Mouse (Mus musculus): ENCODE results near the gene Flot1.

Gene Flot1

DNA sequence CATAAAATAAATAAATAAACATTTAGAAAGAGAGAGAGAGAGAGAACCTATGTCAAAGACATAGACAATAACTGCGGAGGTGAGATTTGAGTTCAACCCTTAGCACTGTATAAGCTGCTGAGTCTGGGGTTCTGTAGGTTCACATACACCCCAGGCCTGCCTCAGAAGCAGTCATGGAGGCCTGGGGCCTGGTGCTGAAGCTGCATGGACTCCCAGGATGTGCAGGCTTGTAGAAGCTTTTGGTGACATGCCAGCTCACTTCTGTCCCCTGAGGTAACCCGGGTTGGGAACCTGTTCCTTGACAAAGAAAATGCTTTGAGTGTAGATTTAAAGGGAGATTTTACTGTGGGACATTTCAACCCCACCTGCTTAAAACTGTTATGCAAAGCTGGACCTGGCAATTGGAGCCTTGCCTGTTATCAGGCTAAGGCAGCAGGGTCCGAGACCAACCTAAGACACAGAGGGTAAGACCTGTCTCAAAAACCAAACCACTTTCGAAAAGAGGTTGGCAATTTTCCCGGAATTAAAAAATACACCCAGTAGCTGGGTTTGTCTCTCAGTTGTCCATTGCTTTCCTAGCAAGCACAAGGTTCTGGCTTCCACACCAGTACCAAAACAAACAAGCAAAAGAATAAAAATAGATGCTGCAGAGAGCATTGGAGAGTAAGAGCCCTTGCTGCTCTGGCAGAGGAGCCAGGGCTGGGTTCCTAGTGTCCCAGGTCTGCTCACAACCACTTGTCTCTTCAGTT lies 12.0 kb upstream of the Flot1 start:
- DNase-seq (ENCODE audit: low spot score in 2 of 2): no peak

DNA sequence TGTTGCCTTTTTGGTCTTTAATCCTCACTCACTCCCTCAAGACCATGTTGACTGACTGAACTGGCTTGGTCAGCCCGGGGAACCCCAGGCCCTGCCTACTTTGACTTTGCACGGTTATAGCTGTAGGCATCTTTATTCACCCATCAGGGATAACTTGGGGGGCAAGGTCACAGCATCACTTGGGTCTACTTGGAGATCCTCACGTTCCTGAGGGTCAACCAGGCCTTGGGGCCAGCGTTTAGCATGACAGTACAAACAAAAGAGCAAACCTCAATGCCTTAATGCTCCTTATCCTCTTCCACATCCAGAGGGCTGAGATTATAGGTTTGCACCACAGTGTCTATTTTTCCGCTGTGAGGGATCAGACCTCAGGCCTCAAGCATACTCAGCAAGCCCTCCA lies 10.7 kb upstream of the Flot1 start:
- no peak for DNase-seq (ENCODE audit: low spot score in 2 of 2)

DNA sequence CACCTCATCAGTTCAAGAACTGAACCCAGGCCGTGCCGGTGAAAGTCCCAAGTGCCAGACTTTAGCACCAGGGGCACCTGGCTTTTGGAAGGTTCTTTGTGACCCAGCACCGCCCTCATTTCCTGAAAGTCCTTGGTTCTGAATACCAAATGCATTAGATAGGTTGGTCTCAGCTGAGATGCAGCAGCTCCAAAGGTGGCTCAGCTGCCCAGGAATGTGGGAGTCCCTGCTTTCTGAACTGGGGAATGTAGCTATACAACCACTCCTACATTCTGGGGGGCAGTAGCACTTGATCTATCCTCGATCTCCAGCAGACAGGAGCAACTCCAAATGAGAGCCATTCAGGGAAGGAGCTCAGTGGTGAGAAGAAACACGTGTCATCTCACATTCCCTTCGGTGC lies 10.3 kb upstream of the Flot1 start:
- DNase-seq (ENCODE audit: low spot score in 2 of 2): no peak

GRCm38 (mm10) chr17:35813245-35813647 lies 9.8 kb upstream of the Flot1 start:
- DNase-seq (ENCODE audit: low spot score in 2 of 2): peak; percentile 89 to 94

DNA sequence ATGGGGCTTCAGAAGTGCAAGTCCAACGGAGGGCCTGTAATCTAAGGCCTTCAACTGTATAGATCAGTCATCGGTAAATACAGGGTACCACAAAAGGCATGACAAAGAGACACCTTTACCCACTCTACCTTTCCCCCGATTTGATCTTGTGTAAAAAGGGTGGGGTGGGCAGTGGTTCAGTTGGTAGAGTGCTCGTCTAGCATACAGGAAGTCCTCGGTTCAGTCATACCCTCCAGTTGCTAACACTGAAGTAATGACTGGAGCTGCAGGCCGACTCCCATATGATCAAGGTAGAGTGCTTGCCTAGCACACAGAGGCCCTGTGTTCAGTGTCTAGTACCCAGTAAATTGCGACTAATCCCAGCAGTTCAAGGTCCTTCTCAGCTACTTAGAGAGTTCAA lies 9.4 kb upstream of the Flot1 start:
- no peak for DNase-seq (ENCODE audit: low spot score in 2 of 2)

- no peak for DNase-seq (ENCODE audit: low spot score in 2 of 2)
Measured at GRCm38 (mm10) chr17:35814678-35815077, 8.4 kb upstream of the Flot1 start.

DNA sequence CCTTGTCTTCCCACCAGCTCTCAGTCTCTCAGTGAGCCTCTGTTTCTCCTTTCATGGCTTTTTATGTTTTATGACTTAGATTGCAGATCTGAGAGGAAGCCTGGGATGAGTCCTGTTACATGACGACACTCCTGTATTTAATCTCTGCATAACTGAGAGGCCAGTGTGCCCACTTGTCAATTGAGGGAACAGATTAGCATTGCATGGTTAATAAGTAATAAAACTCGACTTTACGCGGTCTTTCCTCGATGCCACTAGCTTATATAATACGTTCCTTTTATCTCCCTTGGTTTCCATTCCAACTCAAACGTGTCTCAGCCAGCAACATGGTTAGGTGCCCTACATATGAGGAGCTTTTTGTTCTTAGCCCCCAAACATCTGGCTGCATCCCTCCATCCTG lies 7.2 kb upstream of the Flot1 start:
- DNase-seq (ENCODE audit: low spot score in 2 of 2): no peak

GRCm38 (mm10) chr17:35816686-35817085 lies 6.3 kb upstream of the Flot1 start:
- DNase-seq (ENCODE audit: low spot score in 2 of 2): no peak

DNA sequence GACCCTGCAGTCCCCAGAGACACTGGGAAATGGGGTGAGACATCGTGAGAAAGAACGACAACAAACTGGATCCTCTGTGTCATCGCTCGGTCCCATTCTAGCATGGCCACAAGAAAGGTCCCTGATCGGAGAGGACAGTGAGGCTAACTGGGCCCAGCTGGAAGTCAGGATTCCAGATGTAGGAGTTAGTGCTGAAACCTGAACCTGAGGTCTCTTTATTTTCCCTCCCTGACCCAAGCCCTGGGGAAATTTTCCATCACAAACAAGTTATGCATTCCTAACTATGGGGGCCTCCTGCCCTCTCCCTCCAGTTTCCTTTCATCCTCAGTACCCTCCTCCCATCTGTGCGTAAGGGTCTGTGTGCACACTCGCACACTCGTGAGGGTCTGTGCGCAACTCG lies 5.8 kb upstream of the Flot1 start:
- DNase-seq (ENCODE audit: low spot score in 2 of 2): no peak

DNA sequence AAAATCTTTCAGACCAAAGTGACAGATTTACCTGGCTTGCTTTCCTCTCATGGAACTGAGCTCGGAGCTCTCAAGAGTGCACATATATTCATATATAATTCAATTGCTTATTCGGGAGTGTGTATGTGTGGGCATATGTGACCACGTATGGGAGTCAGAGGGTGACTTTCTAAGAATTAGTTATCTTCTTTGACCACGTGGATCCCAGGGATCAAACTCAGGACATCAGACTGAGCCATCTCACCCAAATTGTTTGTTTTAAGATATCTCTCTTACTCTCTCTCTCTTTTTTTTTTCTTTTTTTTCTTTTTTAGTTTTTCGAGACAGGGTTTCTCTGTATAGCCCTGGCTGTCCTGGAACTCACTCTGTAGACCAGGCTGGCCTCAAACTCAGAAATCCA lies 2.9 kb upstream of the Flot1 start:
- no peak for DNase-seq (ENCODE audit: low spot score in 2 of 2)

GRCm38 (mm10) chr17:35821439-35822430 lies 1.3 kb upstream of the Flot1 start, which contains the start of gene Ier3:
TSS of gene Ier3 (plus strand) at chr17:35821684.
- peak; percentile 89 to 90 for DNase-seq (ENCODE audit: low spot score in 2 of 2)

DNA sequence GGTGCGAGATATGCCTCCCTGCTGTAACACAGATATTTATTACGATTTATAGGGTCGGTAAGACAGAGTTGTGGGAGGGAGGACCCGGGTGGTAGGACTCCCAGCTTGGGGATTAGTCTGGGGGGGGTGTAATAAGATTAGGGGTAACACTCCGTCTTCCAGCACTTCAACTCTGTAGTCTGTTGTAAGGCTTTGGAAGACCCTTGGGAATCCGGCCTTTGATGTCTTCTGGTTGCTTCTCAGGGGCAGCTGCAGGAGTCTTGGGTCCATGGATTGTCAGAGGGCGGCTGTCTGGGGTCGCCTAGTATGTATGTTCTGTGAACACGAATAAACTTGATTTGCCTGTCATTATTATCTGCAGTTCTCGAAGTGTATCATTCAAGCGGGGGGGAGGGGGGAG lies 466 bp upstream of the Flot1 start:
- DNase-seq (ENCODE audit: low spot score in 2 of 2): no peak

DNA sequence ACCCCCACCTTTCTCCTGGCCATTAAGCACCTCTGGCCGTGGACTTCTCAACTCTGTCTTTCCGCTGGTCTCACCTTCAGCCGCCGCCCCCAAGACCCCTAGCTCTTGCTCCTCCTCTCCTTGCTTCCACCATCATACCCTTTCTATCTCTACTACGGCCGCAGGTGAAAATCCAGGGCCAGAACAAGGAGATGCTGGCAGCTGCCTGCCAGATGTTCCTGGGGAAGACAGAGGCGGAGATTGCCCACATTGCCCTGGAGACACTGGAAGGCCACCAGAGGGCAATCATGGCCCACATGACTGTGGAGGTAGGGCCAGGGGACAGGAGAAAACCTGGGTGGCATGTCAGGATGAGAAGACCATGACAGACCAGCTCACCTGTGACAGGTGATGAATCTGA lies 1.4 kb downstream of the Flot1 start:
- no peak for DNase-seq (ENCODE audit: low spot score in 2 of 2)

DNA sequence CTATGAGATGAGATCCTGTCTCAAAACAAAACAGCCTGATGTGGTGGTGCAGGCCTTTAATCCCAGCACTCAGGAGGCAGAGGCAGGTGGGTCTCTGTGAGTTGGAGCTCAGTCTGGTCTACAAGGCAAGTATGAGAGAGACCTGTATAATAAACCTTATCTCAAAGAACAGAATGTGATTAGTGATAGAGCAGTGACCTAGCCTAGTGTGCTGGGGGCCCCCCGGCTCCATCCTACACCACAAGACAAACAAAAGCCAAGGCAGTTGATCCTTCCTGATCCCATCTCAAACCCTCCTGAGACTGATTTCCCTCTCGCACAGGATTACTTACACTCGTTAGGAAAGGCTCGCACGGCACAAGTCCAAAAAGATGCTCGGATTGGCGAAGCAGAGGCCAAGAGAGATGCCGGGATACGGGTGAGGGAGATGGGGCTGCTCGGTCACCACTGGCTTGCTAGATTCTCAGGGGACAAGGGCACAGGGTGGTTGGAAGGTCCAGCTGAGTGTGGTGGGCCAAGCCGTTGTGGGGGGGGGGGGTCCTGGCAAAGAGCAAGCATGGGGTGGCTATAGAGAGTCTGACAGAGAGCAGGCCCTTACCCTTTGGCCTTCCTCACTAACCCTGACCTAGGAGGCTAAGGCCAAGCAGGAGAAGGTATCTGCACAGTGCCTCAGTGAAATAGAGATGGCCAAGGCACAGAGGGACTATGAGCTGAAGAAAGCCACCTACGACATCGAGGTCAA lies 2.2 kb downstream of the Flot1 start:
- DNase-seq (ENCODE audit: low spot score in 2 of 2): no peak

GRCm38 (mm10) chr17:35829737-35830136 lies 6.7 kb downstream of the Flot1 start:
- peak; percentile 82 to 91 for DNase-seq (ENCODE audit: low spot score in 2 of 2)

- no peak for DNase-seq (ENCODE audit: low spot score in 2 of 2)
Measured at GRCm38 (mm10) chr17:35832400-35833238, 9.6 kb downstream of the Flot1 start.

GRCm38 (mm10) chr17:35833239-35833751 lies 10.3 kb downstream of the Flot1 start:
- DNase-seq (ENCODE audit: low spot score in 2 of 2): no peak

- no peak for DNase-seq (ENCODE audit: low spot score in 2 of 2)
Measured at GRCm38 (mm10) chr17:35833894-35834293, 10.9 kb downstream of the Flot1 start.

GRCm38 (mm10) chr17:35834696-35835422 lies 11.8 kb downstream of the Flot1 start:
- DNase-seq (ENCODE audit: low spot score in 2 of 2): no peak

DNA sequence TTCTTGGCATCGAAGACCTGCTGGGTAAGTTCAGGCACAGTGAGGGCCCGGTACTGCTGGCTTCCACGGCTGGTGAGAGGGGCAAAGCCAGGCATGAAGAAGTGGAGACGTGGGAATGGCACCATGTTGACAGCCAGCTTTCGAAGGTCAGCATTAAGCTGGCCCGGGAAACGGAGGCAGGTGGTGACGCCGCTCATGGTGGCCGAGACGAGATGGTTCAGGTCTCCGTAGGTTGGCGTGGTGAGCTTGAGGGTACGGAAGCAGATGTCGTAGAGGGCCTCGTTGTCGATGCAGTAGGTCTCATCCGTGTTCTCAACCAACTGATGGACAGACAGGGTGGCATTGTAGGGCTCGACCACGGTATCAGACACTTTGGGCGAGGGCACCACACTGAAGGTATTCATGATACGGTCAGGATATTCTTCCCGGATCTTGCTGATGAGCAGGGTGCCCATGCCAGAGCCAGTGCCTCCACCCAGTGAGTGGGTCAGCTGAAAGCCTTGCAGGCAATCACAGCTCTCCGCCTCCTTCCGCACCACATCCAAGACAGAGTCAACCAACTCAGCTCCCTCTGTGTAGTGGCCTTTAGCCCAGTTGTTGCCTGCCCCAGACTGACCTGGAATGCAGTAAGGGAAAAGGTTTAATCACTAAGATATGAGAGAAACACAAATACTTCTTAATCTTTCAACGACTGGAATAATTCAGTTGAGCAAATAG lies 12.6 kb downstream of the Flot1 start:
- DNase-seq (ENCODE audit: low spot score in 2 of 2): no peak

Data from urinary bladder, postnatal 4 days (tissue).